In the genomic region with DNA sequence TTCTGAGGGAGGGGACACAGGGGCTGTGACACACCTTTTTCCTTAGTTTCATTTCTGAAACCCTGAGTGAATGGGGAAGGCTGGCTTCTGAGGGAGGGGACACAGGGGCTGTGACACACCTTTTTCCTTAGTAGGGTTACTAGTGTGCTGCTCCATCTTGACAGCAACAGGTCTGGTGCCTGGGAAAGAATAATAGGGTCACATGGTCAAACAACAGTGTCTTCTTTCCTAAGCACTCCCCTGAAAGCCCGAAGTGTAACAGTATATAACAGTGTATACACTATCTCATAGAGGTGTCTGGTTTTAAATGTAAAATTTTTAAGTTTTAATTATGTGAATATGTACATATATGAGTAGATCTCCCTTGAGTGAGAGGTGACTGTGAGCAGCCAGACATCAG, we compare ENCODE assay signal across 10 mouse cellular contexts. TPM values are rescaled to one million over a fixed set of nuclear protein-coding genes. Genes with fewer than 3 reads are reported as not detected.
A peak's percentile ranks its signal among the peaks of the same experiment; 100 is the strongest.
DNase-seq lines count a peak whose midpoint lies in the region; ATAC-seq and TF ChIP-seq lines count a peak whose summit lies in the region.
"Not testable (repeated sequence)": the region's sequence is repeated elsewhere in the genome, so short reads cannot be mapped to it uniquely, and the experiment has no call there.
"Had no signal": no experiment of that assay in that cellular context is flagged by ENCODE, and none has a peak within 500 bp of the region (broad histone marks: within the 10 kb centered on the region; RNA-seq: fewer than 3 reads in every experiment).

No protein-coding gene starts in this region.

- H3K4me1 ChIP-seq in forebrain, embryonic 11.5 days (replicated peaks; ENCODE audit: control insufficient read depth, insufficient read depth, low read length); hindbrain, postnatal 0 days (ENCODE audit: insufficient read depth, low read length); lung, embryonic 14.5 days (ENCODE audit: insufficient read depth): not testable (repeated sequence)
- H3K4me1 ChIP-seq in heart, embryonic 13.5 days = peaks cover 27% of the 10 kb centered on the region
- H3K4me1 ChIP-seq in limb, embryonic 13.5 days = peaks cover 17% of the 10 kb centered on the region

- H3K79me2 ChIP-seq in myocyte (ENCODE audit: control insufficient read depth, insufficient read depth) = peaks cover 33% of the 10 kb centered on the region

- H3K27me3 ChIP-seq in forebrain, embryonic 11.5 days (ENCODE audit: control insufficient read depth, insufficient read depth, low read length); heart, embryonic 13.5 days (replicated peaks); hindbrain, postnatal 0 days (ENCODE audit: insufficient read depth, low read length); limb, embryonic 13.5 days; lung, embryonic 14.5 days (ENCODE audit: insufficient read depth, low read length); myocyte (ENCODE audit: control insufficient read depth, insufficient read depth, insufficient read length): not testable (repeated sequence)

- not testable (repeated sequence) for H3ac ChIP-seq in myocyte (ENCODE audit: control insufficient read depth, insufficient read length)

- H3K36me3 ChIP-seq in forebrain, embryonic 11.5 days (ENCODE audit: control insufficient read depth, insufficient read depth, low read length); hindbrain, postnatal 0 days (ENCODE audit: insufficient read depth, low read length): not testable (repeated sequence)
- peaks cover 15% of the 10 kb centered on the region for H3K36me3 ChIP-seq in heart, embryonic 13.5 days
- peaks cover 12% of the 10 kb centered on the region for H3K36me3 ChIP-seq in limb, embryonic 13.5 days
- H3K36me3 ChIP-seq in lung, embryonic 14.5 days (ENCODE audit: insufficient read depth) = peaks cover 21% of the 10 kb centered on the region
- H3K36me3 ChIP-seq in myocyte (ENCODE audit: control insufficient read depth, insufficient read depth) = peaks cover 13% of the 10 kb centered on the region

- not testable (repeated sequence) for ATAC-seq in forebrain, embryonic 11.5 days (replicated peaks; ENCODE audit: low FRiP score); heart, embryonic 13.5 days (ENCODE audit: extremely low read depth, insufficient number of reproducible peaks, low FRiP score, low TSS enrichment); hindbrain, postnatal 0 days; limb, embryonic 13.5 days (ENCODE audit: low FRiP score, low read depth); lung, embryonic 14.5 days (ENCODE audit: insufficient read depth)

- TF ChIP-seq POLR2A in myocyte (IDR thresholded peaks at IDR 0.05; ENCODE audit: insufficient read length, low read depth) = not testable (repeated sequence)

- H3K27ac ChIP-seq in forebrain, embryonic 11.5 days (ENCODE audit: low read depth, low read length); heart, embryonic 13.5 days (replicated peaks); hindbrain, postnatal 0 days; limb, embryonic 13.5 days; lung, embryonic 14.5 days (ENCODE audit: low read depth): not testable (repeated sequence)

- peak overlapping the region; percentile 33; the same call in 1 of the 2 replicates for H3K9ac ChIP-seq in forebrain, embryonic 11.5 days (ENCODE audit: low read length)
- H3K9ac ChIP-seq in heart, embryonic 13.5 days = peak overlapping the region; percentile 81; the same call in 1 of the 2 replicates
- 0 out of 2 replicates have a peak overlapping the region, but pooled peaks have one; percentile 50 for H3K9ac ChIP-seq in hindbrain, postnatal 0 days (replicated peaks; ENCODE audit: low read length)
- not testable (repeated sequence) for H3K9ac ChIP-seq in limb, embryonic 13.5 days
- H3K9ac ChIP-seq in lung, embryonic 14.5 days = peak overlapping the region; percentile 68; the same call in 1 of the 2 replicates

- peak; percentile 31 for DNase-seq in cerebellum, adult 9-10 months
- not testable (repeated sequence) for DNase-seq in forebrain, embryonic 11.5 days (ENCODE audit: low spot score); hindbrain, postnatal 0 days (ENCODE audit: low spot score); lung, embryonic 14.5 days

- TF ChIP-seq CTCF in hindbrain, postnatal 0 days (IDR thresholded peaks at IDR 0.05; ENCODE audit: low read depth); lung, embryonic 14.5 days (IDR thresholded peaks at IDR 0.05; ENCODE audit: low read depth): not testable (repeated sequence)

- WGBS in forebrain, embryonic 11.5 days = 85% methylated on average over 1 of the region's 1 CpGs
- WGBS in heart, embryonic 13.5 days = 65% methylated on average over 1 of the region's 1 CpGs
- WGBS in hindbrain, postnatal 0 days = 78% methylated on average over 1 of the region's 1 CpGs
- WGBS in limb, embryonic 13.5 days = 62% methylated on average over 1 of the region's 1 CpGs
- WGBS in lung, embryonic 14.5 days = 49% methylated on average over 1 of the region's 1 CpGs

- H3K4me3 ChIP-seq in forebrain, embryonic 11.5 days (ENCODE audit: low read depth, low read length); hindbrain, postnatal 0 days (ENCODE audit: low read length): not testable (repeated sequence)
- peak overlapping the region; percentile 67 for H3K4me3 ChIP-seq in heart, embryonic 13.5 days
- H3K4me3 ChIP-seq in limb, embryonic 13.5 days = peak overlapping the region; percentile 80; the same call in 1 of the 2 replicates
- H3K4me3 ChIP-seq in lung, embryonic 14.5 days (ENCODE audit: low read depth, low read length) = peak overlapping the region; percentile 68
- peak overlapping the region; percentile 78 for H3K4me3 ChIP-seq in myocyte

- peak overlapping the region; percentile 90; the same call in 1 of the 2 replicates for H3K4me2 ChIP-seq in forebrain, embryonic 11.5 days (ENCODE audit: low read depth, low read length, severe bottlenecking)
- peak overlapping the region; percentile 86 for H3K4me2 ChIP-seq in heart, embryonic 13.5 days
- H3K4me2 ChIP-seq in hindbrain, postnatal 0 days (ENCODE audit: low read depth, low read length) = 0 out of 2 replicates have a peak overlapping the region, but pooled peaks have one; percentile 70
- peak overlapping the region; percentile 94 for H3K4me2 ChIP-seq in limb, embryonic 13.5 days (replicated peaks)
- H3K4me2 ChIP-seq in lung, embryonic 14.5 days = peak overlapping the region; percentile 85
- peak overlapping the region; percentile 82 for H3K4me2 ChIP-seq in myocyte (ENCODE audit: low read depth)

- not testable (repeated sequence) for H3K9me3 ChIP-seq in forebrain, embryonic 11.5 days (ENCODE audit: control insufficient read depth, low read length); heart, embryonic 13.5 days; hindbrain, postnatal 0 days (ENCODE audit: low read length); limb, embryonic 13.5 days; lung, embryonic 14.5 days (ENCODE audit: low read depth, low read length)

RNA-seq across cellular contexts. Expression of gene Tsacc, which starts 1.5 kb away (rescaled TPM):
- polyA plus RNA-seq in forebrain, embryonic 11.5 days (2014; fragmentation: Nextera tagmentation; extraction: Ambion mirVana) = 10.4 and 12.2 TPM in 2 replicates
- 13.7 and 14.9 TPM in 2 replicates for polyA plus RNA-seq in heart, embryonic 13.5 days (2015; fragmentation: Nextera tagmentation; extraction: Ambion mirVana)
- total RNA-seq in hindbrain, postnatal 0 days (2014; rRNA removed) = not detected in 2 replicates
- polyA plus RNA-seq in hindbrain, postnatal 0 days (2015; fragmentation: Nextera tagmentation; extraction: Ambion mirVana) = 10.5 and 10.6 TPM in 2 replicates
- 12.8 and 15.5 TPM in 2 replicates for polyA plus RNA-seq in limb, embryonic 13.5 days (2015; fragmentation: Nextera tagmentation; extraction: Ambion mirVana)
- polyA plus RNA-seq in lung, embryonic 14.5 days (2014; fragmentation: Nextera tagmentation; extraction: Ambion mirVana) = 9.1 and 9.9 TPM in 2 replicates
- polyA plus RNA-seq in myocyte (2012; fragmentation: generic; extraction: Trizol) = 2.7 TPM

RNA-seq across cellular contexts. Expression of gene Cct3, which starts 1.6 kb away (rescaled TPM):
- polyA plus RNA-seq in forebrain, embryonic 11.5 days (2014; fragmentation: Nextera tagmentation; extraction: Ambion mirVana) = 725 and 780 TPM in 2 replicates
- 400 and 448 TPM in 2 replicates for polyA plus RNA-seq in heart, embryonic 13.5 days (2015; fragmentation: Nextera tagmentation; extraction: Ambion mirVana)
- 231 and 236 TPM in 2 replicates for total RNA-seq in hindbrain, postnatal 0 days (2014; rRNA removed)
- polyA plus RNA-seq in hindbrain, postnatal 0 days (2015; fragmentation: Nextera tagmentation; extraction: Ambion mirVana) = 388 and 401 TPM in 2 replicates
- polyA plus RNA-seq in limb, embryonic 13.5 days (2015; fragmentation: Nextera tagmentation; extraction: Ambion mirVana) = 557 and 573 TPM in 2 replicates
- 594 and 602 TPM in 2 replicates for polyA plus RNA-seq in lung, embryonic 14.5 days (2014; fragmentation: Nextera tagmentation; extraction: Ambion mirVana)
- 409 TPM for polyA plus RNA-seq in myocyte (2012; fragmentation: generic; extraction: Trizol)

RNA-seq across cellular contexts. Expression of gene Gm38392, which starts 8.3 kb away (rescaled TPM):
- 0.16 TPM in 1 of 2 replicates, not detected in the other for polyA plus RNA-seq in forebrain, embryonic 11.5 days (2014; fragmentation: Nextera tagmentation; extraction: Ambion mirVana)
- polyA plus RNA-seq in heart, embryonic 13.5 days (2015; fragmentation: Nextera tagmentation; extraction: Ambion mirVana) = 0.79 TPM in 1 of 2 replicates, not detected in the other
- 2.1 TPM in 1 of 2 replicates, not detected in the other for total RNA-seq in hindbrain, postnatal 0 days (2014; rRNA removed)
- 0.21 and 0.24 TPM in 2 replicates for polyA plus RNA-seq in hindbrain, postnatal 0 days (2015; fragmentation: Nextera tagmentation; extraction: Ambion mirVana)
- 0.80 and 1.0 TPM in 2 replicates for polyA plus RNA-seq in limb, embryonic 13.5 days (2015; fragmentation: Nextera tagmentation; extraction: Ambion mirVana)
- polyA plus RNA-seq in lung, embryonic 14.5 days (2014; fragmentation: Nextera tagmentation; extraction: Ambion mirVana) = not detected in 2 replicates
- 0.06 TPM for polyA plus RNA-seq in myocyte (2012; fragmentation: generic; extraction: Trizol)
- total RNA-seq: neutrophil, adult 5-6 weeks had no signal
- polyA plus RNA-seq: heart, postnatal 0 days; inflammation-experienced regulatory T-cells, adult 6 months had no signal

RNA-seq across cellular contexts. Expression of gene Glmp, which starts 29.6 kb away (rescaled TPM):
- polyA plus RNA-seq in forebrain, embryonic 11.5 days (2014; fragmentation: Nextera tagmentation; extraction: Ambion mirVana) = 77.2 and 87.2 TPM in 2 replicates
- 160 and 173 TPM in 2 replicates for polyA plus RNA-seq in heart, embryonic 13.5 days (2015; fragmentation: Nextera tagmentation; extraction: Ambion mirVana)
- total RNA-seq in hindbrain, postnatal 0 days (2014; rRNA removed) = 54.9 and 76.9 TPM in 2 replicates
- 135 and 142 TPM in 2 replicates for polyA plus RNA-seq in hindbrain, postnatal 0 days (2015; fragmentation: Nextera tagmentation; extraction: Ambion mirVana)
- 174 and 188 TPM in 2 replicates for polyA plus RNA-seq in limb, embryonic 13.5 days (2015; fragmentation: Nextera tagmentation; extraction: Ambion mirVana)
- polyA plus RNA-seq in lung, embryonic 14.5 days (2014; fragmentation: Nextera tagmentation; extraction: Ambion mirVana) = 124 and 129 TPM in 2 replicates
- 171 TPM for polyA plus RNA-seq in myocyte (2012; fragmentation: generic; extraction: Trizol)

RNA-seq across cellular contexts. Expression of gene Tmem79, which starts 40.7 kb away (rescaled TPM):
- 1.6 and 2.7 TPM in 2 replicates for polyA plus RNA-seq in forebrain, embryonic 11.5 days (2014; fragmentation: Nextera tagmentation; extraction: Ambion mirVana)
- 1.6 TPM in 2 replicates for polyA plus RNA-seq in heart, embryonic 13.5 days (2015; fragmentation: Nextera tagmentation; extraction: Ambion mirVana)
- 0.52 and 0.54 TPM in 2 replicates for total RNA-seq in hindbrain, postnatal 0 days (2014; rRNA removed)
- polyA plus RNA-seq in hindbrain, postnatal 0 days (2015; fragmentation: Nextera tagmentation; extraction: Ambion mirVana) = 1.1 and 1.5 TPM in 2 replicates
- 6.4 and 6.8 TPM in 2 replicates for polyA plus RNA-seq in limb, embryonic 13.5 days (2015; fragmentation: Nextera tagmentation; extraction: Ambion mirVana)
- 5.0 and 5.9 TPM in 2 replicates for polyA plus RNA-seq in lung, embryonic 14.5 days (2014; fragmentation: Nextera tagmentation; extraction: Ambion mirVana)
- polyA plus RNA-seq in myocyte (2012; fragmentation: generic; extraction: Trizol) = 2.3 TPM
- total RNA-seq: neutrophil, adult 5-6 weeks had no signal
